Mouse (Mus musculus) gastrocnemius, postnatal 4 days (tissue): ENCODE data around the gene Rbms2. TPM values are rescaled to one million over a fixed set of nuclear protein-coding genes. Genes with fewer than 3 reads are reported as not detected.
"Not testable (repeated sequence)": the region's sequence is repeated elsewhere in the genome, so short reads cannot be mapped to it uniquely, and the experiment has no call there.

Source experiments
- DNase-seq, 2 experiments: peaks; one replicate each; pipeline ENCODE4 v3.0.0; 2021 to 2022; ENCODE audit warnings: low spot score in 2 of 2, mixed read lengths in 2 of 2
- microRNA-seq: library from miRNA; unstranded; fragments of <30 nt; microRNA quantifications from one replicate; pipeline ENCODE4 v1.2.0, GENCODE M21; 2021
- total RNA-seq, 2 experiments: library from RNA; stranded (reverse); gene quantifications; 2 replicates each; pipeline ENCODE4 v1.2.3; 2021

Gene Rbms2
- total RNA-seq, 2 experiments from 2014 or later, result 83.8 to 85.3 TPM

- peak; percentile 56 to 77 for DNase-seq
These were observed 87.3 kb downstream of the Rbms2 start for GRCm38 (mm10) chr10:128092506-128093495.

GRCm38 (mm10) chr10:128091564-128092505, 88.3 kb downstream of the Rbms2 start, which contains the start of gene Baz2a:
Gene Baz2a (plus strand): TSS chr10:128091577.
- DNase-seq, result peak in 1 of 2 experiments; percentile 48

GRCm38 (mm10) chr10:128090651-128091563, 89.2 kb downstream of the Rbms2 start:
- DNase-seq, result peak; percentile 77 to 88

- DNase-seq, result no peak
These were observed 90.3 kb downstream of the Rbms2 start for GRCm38 (mm10) chr10:128089842-128090241.

- DNase-seq, result no peak
These were observed 91.9 kb downstream of the Rbms2 start for GRCm38 (mm10) chr10:128088181-128088580.

GRCm38 (mm10) chr10:128087216-128087615, 92.9 kb downstream of the Rbms2 start:
- DNase-seq, result not testable (repeated sequence)

GRCm38 (mm10) chr10:128086391-128086790, 93.7 kb downstream of the Rbms2 start:
- DNase-seq, result peak in 1 of 2 experiments; percentile 17

GRCm38 (mm10) chr10:128084160-128084559, 95.9 kb downstream of the Rbms2 start:
- DNase-seq, result no peak

- DNase-seq, result peak in 1 of 2 experiments; percentile 29
These were observed 96.4 kb downstream of the Rbms2 start for GRCm38 (mm10) chr10:128083688-128084087.

- peak; percentile 88 to 96 for DNase-seq
These were observed 97.1 kb downstream of the Rbms2 start, which contains the start of gene Atp5b for GRCm38 (mm10) chr10:128082880-128083421. Gene Atp5b (plus strand): TSS chr10:128083273.

GRCm38 (mm10) chr10:128082477-128082808, 97.7 kb downstream of the Rbms2 start:
- DNase-seq, result no peak

GRCm38 (mm10) chr10:128081807-128082476, 98.2 kb downstream of the Rbms2 start:
- DNase-seq, result no peak

Small RNA genes within 50 kb of the gene (microRNA-seq; reads per million reads assigned to microRNA genes)
- 19.0 reads per million, percentile 33 among the genes with 10 or more reads in this experiment for gene Mir677

Other genes starting within 250 kb of the Rbms2 start
- gene Hsd17b6, start 172.7 kb downstream of the Rbms2 start, total RNA-seq, result under 1 TPM in 1 of 2 experiments, not detected in 1; 0.44 TPM
- gene Prim1, start 165.1 kb downstream of the Rbms2 start, total RNA-seq, result 10 to 100 TPM; 15.4 to 15.5 TPM
- 100 to 1,000 TPM; 673 TPM for gene Naca, start 144.7 kb downstream of the Rbms2 start, total RNA-seq
- gene Ptges3, start 121.3 kb downstream of the Rbms2 start, total RNA-seq, result 100 to 1,000 TPM; 108 to 110 TPM
- gene Atp5b, start 97.0 kb downstream of the Rbms2 start, total RNA-seq, result 1,000 to 10,000 TPM; 3,386 to 3,414 TPM
- 10 to 100 TPM; 24.4 to 24.8 TPM for gene Baz2a, start 88.7 kb downstream of the Rbms2 start, total RNA-seq
- gene Gls2, start 14.2 kb upstream of the Rbms2 start, total RNA-seq, result 1 to 10 TPM; 1.5 to 2.1 TPM
- 10 to 100 TPM; 33.2 to 34.9 TPM for gene Spryd4, start 31.5 kb upstream of the Rbms2 start, total RNA-seq
- not detected for gene Mip, start 45.5 kb upstream of the Rbms2 start, total RNA-seq
- 10 to 100 TPM; 12.7 to 14.7 TPM for gene Timeless, start 51.8 kb upstream of the Rbms2 start, total RNA-seq
- gene Apon, start 73.8 kb upstream of the Rbms2 start, total RNA-seq, result under 1 TPM; 0.32 to 0.70 TPM
- gene Apof, start 88.4 kb upstream of the Rbms2 start, total RNA-seq, result 1 to 10 TPM in 1 of 2 experiments, not detected in 1; 1.6 TPM
- gene Stat2, start 90.3 kb upstream of the Rbms2 start, total RNA-seq, result 10 to 100 TPM in 1 of 2 experiments, 1 to 10 TPM in 1; 9.3 to 10.2 TPM
- not detected for gene Il23a, start 118.5 kb upstream of the Rbms2 start, total RNA-seq
- 10 to 100 TPM; 17.2 to 19.5 TPM for gene Pan2, start 123.0 kb upstream of the Rbms2 start, total RNA-seq
- 100 to 1,000 TPM in 1 of 2 experiments, 10 to 100 TPM in 1; 94.1 to 100 TPM for gene Cnpy2, start 142.2 kb upstream of the Rbms2 start, total RNA-seq
- gene Cs, start 157.4 kb upstream of the Rbms2 start, total RNA-seq, result 100 to 1,000 TPM; 403 to 430 TPM
- 100 to 1,000 TPM; 115 to 133 TPM for gene Coq10a, start 188.7 kb upstream of the Rbms2 start, total RNA-seq
- gene Ankrd52, start 196.8 kb upstream of the Rbms2 start, total RNA-seq, result 10 to 100 TPM; 45.3 to 48.3 TPM
- under 1 TPM in 1 of 2 experiments, not detected in 1; 0.23 TPM for gene Slc39a5, start 220.9 kb upstream of the Rbms2 start, total RNA-seq
- 10 to 100 TPM; 48.0 to 50.7 TPM for gene Nabp2, start 231.2 kb upstream of the Rbms2 start, total RNA-seq
- gene Rnf41, start 231.4 kb upstream of the Rbms2 start, total RNA-seq, result 10 to 100 TPM; 21.9 to 24.0 TPM